Mouse (Mus musculus) thymus, postnatal 0 days (tissue): ENCODE results near the gene Fbxl5. TPM values are rescaled to one million over a fixed set of nuclear protein-coding genes. Genes with fewer than 3 reads are reported as not detected.
A peak's percentile ranks its signal among the peaks of the same experiment; 100 is the strongest.

Experiments
- DNase-seq: peaks from one replicate; pipeline ENCODE4 v3.0.0-alpha.2; 2015; ENCODE audit warnings: low spot score
- polyA plus RNA-seq: library from polyadenylated mRNA; unstranded; fragments of >200 nt; fragmentation: Nextera tagmentation; extraction: Ambion mirVana; gene quantifications from 2 replicates; pipeline ENCODE4 v1.2.1, GENCODE M21; 2015

Fbxl5 gene
- polyA plus RNA-seq, 1 experiment from 2014 or later, result 63.8 TPM

DNA sequence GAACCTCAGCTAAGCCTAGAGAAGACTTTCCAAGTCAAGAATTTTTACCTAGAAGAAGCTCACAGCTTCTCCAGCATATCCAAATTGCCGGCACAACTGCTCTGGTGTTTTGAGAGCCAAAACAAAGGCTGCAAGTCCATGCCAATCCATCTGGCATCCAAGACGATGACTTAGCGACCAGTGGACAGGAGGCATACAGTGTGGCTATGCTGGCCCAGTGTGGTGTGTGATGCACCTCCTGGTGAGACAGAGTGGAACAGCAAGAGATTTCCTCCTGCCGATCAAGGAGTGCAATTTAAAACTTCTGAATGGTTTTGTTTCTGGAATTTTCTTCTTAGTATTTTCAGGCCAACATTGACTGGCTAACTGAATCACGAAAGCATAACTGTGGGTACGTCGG, 15.2 kb upstream of the Fbxl5 start:
- DNase-seq, result no peak

DNA sequence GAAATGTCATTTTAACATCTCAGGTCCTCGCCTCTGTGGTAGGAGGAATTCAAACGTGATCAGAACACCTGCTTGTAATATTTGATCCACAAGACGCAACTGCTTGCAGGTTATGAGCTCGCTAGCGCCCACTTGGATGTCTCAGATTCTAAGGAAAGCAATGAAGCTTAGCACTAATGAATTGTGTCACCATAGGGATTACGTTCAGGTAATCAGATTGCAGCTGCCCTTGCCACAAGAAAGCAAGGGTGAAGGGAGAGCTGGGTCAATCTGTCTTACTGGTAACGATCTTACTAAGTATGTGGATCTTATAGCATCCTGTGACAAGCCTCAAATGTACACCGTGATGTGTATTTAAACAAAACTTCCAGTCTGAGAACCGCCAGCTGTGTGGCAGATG, 5.9 kb upstream of the Fbxl5 start:
- peak; percentile 39 for DNase-seq

DNA sequence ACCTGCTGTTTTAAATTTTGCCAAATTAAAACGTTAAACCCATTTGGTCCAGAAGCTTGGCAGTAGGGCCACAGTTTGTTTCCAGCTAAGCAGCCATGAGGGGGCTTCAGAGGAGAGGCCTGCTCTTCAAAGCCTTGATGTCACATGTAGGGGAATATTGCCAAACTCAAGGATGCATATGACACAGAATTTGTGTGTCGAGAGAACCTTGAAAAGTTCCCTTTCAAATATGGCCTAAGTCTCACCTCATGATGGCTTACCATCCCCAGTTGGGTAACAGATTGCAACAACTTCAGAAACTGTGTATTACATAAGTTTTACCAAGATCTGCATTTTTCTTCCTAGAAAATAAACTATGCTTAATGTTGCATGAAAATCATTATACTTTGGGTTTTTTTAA, 5.4 kb upstream of the Fbxl5 start:
- no peak for DNase-seq

DNA sequence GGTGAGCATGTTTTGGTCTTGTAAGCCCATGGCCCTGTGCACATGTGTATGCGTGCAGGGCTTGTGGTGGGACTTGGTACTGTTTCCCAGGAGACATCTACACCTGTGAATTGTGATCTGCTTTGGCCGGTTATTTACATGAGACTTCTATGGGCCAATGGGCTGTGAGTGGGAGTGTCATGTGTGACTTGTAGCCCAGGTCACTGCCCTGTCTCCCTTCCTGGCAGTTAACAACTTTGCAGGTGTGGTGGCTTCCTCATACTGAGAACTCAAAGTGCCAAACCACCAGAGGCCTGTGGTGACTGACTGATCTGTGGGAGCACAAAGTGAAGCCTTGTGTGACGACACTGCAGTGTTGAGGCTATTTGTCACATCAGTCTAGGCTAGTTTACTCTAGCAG, 3.1 kb upstream of the Fbxl5 start:
- DNase-seq, result peak; percentile 94

DNA sequence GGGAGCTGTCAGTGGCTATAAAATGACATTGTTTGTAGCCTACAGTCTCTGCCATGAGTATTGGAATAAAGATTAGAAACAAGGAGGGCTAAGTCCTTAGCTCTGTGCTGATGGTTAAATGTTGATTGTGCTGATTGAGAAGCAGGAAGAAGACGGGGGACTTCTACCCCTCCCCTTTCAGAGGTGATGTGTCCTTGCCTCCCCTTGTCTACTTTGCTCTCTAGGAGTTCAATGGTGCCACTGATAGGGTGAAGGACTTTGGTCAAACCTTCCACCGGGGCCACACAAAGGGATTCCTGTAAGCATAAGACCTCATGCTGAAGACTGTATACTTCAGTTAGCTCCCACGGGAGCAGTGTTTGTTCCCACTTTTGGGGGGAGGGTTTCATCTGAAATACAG, 1.4 kb upstream of the Fbxl5 start:
- no peak for DNase-seq

DNA sequence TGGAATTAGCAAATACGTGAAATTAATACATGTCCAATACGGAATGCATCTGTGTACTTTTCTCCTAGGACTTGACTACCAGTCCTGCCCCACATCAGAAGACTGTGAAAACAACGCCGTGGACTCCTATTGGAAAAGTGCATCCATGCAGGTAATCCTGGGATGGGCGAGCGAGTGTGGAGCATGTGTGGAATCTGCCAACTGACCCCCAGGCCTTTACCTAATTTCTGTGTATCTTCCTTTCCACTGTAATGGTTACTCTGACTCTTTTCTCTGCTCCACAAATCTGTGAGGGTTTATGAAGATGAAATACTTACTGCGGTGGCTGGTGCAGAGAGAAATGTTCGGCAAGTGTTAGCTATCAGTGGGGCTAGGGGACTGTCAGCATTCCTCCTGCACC, 761 bp upstream of the Fbxl5 start:
- no peak for DNase-seq

DNA sequence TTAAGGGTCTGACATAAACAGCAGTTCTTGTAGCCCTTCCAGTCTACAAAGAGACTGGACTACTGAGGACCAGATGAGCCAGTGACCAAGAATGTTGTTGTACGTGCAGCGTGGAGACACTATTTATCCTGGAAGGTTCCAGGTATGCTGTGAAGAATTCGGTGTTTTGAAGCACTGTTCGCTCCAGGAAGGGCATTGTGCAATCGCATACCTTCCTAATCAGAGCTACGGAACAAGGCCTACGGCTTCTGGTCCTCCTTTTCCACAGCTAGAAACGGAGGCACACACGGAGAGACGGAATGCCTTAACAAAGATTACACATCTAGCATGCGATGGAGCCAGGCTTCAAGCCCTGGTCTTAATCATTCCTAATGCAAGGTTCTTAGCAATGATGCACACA, 653 bp downstream of the Fbxl5 start:
- DNase-seq, result no peak

DNA sequence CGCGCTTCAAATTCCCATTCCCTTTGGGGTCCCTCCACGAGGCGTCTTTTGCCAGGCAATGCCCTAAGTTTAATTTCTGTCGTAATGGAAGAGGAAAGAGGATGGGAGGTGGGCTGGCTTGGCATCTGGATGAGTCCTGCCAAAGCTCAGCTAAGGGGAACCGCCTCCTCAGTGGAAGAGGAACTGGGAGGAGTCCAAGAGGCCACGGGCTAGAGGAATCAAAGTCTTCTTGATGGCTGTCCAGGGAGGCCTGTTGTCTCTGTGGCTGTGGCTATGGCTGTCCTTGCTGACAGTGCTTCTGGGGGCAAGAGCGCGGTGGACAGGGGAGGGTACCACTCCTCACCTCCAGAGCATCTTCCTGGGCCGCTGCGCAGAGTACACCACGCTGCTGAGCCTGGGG, 2.7 kb downstream of the Fbxl5 start, which contains the start of gene Bst1:
TSS of gene Bst1 (plus strand) at position 191 of the 400 bp plus-strand sequence.
- DNase-seq, result peak; percentile 2

DNA sequence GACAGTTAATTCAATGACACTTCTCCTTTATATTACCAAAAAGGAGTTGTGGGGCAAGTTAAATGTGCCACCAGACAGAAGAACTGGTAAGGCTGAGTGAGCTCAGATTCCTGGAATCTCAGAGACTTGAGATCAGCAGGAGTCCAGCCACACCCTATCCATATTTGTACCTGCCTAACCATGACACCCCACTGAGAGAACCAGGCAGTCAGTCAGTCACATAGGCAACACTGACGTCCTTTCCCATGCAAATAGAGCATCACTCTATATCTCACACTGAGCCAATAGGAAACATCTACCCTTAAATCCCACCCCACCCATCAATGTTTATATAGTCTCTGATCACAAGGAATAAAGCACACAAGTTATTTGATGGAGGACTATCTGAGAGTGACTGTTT, 5.7 kb downstream of the Fbxl5 start:
- DNase-seq, result no peak

DNA sequence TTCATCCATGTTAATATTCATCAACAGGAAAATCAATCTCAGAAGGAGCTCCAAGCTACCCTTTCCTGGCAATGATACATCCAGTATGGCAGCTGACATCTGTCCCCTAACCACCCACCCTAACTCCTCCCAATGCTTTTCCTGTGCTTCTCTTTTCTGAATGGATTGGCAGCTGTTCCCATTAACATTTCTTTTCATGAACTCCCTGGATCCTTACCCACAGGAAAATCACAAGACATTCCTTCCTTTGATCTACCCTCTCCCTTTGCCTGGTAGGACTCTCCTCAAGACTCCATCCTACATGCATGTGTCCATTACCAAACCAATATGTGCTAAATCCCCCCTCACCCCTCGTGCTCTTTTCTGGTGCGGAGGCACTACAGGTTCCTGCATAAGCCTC, 6.9 kb downstream of the Fbxl5 start:
- DNase-seq, result no peak

DNA sequence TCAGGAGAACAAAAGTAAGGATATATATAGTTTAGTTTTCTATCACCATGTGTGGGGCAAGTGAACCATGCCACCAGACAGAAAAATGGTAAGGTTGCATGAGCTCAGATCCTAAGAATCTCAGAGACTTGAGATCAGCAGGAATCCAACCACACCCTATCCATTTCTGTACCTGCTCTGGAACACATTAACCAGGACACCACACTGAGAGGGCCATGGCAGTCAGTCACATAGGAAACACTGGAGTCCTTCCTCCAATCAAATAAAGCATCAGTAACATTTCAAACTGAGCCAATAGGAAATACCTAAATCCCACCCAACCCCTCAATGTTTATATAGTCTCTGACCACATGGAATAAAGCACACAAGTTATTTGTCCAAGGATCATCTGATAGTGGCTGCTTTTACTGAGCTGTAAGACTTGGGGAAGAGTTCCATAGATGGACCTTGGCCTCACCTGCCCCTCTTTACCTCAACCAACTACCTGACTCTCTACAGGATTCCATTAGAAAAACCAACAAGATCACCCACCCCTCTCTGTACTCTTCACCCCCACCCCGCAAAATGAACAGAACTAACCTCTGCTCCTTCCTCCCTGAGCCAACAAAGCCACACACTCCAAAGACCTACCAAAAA, 10.9 kb downstream of the Fbxl5 start:
- DNase-seq, result no peak

DNA sequence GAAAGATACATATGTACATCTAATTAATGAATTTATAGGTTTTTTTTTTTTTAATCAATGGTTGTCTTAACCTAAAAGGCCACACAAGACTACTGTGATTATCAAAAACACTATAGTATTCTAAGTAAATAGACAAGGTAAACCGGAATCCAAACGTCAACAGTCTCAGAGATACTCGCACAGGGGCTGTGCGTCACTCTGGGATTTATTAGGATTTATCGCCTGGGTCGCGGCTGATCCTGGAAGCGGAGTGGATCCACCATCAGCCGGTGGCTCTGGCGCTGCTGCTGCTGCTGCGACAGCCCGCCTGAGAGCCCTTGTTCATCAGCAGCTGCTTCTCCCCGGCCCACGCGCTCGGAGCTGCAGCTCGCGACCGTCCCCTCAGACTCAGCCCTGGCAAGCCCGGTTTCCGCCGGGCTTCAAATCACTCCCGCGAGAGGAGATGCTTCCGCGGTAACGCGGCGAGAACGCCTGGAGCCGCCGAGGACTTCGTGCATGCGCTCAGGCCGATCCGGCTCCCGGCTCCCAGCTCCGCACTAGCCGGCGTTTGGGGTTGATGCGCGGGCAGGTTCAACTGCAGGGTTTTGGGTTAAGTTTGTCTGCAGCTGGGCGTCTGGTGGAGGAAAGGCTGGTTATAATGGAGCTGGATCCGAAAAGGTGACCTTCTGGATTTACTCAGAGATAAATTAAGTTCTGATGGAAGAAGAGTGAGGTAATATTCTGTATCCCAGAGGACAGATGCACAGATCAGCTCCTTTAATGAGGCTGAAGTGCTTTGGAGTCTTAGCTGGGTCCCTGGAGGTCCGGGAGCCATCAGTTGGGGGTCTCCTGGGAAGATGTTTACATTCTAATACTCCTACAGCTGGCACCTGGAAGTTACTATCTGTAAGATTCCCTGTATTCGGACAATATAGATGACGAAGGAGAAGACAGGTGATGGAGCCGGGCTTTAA, 13.4 kb downstream of the Fbxl5 start:
- peak; percentile 92 for DNase-seq

DNA sequence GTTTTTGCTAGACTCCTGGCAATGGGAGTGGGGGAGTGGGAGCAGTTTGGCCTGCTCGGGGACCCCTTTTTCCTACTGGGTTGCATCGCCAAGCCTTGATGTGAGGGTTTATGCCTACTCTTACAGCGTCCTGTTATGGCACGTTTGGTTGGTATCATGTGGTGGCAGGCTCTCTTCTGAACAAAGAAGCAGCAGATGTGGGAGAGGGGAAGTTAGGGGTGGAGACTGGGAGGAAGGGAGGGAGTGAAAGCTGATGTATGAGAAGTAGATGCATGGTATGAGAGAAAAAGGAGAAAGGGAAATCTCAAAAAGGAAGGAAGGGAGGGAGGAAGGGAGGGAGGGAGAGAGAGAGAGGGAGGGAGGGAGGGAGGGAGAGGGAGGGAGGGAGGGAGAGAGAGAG, 14.5 kb downstream of the Fbxl5 start:
- peak; percentile 36 for DNase-seq

DNA sequence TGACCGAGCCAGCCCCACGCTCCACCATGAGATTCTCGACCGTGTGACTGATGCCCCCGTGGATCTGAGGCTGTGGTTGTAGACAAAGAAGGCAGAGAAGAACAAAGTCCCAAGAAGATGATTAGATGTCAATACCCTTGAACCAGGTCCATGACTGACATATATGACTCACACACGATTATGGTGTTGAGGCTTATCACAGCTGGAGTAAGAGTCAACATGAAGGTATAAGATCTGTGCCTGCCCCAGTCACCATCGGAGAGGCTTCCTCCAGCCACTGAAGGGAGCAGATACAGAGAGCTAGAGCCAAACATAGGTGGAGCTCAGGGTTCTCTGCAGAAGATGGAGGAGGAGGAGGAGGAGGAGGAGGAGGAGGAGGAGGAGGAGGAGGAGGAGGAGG, 15.1 kb downstream of the Fbxl5 start:
- DNase-seq, result no peak

DNA sequence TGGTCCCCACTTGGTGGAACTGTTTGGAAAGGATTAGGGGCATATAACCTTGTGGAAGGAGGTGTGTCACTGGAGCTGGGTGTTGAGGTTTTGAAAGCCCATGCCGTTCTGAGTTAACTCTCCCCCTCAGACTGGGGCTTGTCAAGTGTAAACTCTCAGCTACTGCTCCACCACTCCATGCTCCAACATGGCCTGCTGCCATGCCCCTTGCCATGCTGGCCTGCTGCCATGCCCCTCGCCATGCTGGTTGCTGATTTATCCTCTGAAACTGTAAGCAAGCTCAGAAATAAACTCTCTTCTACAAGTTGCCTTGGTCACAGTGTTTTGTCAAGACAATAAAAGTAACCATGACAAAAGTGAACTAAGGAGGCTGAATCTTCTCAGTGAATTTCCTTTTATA, 16.0 kb downstream of the Fbxl5 start:
- DNase-seq, result no peak

DNA sequence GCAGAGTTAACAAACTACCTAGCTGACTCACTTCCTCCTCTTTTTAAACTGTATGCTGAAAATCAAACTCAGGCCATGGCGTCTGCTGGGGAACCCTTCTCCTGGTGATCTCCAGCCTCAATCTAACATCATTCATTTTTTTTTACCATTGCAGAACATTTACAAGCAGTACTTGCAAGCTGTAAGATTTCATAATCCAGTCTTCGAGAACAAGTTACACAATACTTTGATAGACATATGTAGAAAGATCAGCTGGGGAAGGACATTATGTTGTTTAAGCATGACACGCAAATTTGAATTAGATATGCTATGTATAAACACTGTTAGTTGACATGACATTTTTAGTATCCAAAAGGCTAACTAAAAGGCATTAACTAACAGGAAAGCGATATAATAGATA, 19.6 kb downstream of the Fbxl5 start:
- DNase-seq, result no peak

DNA sequence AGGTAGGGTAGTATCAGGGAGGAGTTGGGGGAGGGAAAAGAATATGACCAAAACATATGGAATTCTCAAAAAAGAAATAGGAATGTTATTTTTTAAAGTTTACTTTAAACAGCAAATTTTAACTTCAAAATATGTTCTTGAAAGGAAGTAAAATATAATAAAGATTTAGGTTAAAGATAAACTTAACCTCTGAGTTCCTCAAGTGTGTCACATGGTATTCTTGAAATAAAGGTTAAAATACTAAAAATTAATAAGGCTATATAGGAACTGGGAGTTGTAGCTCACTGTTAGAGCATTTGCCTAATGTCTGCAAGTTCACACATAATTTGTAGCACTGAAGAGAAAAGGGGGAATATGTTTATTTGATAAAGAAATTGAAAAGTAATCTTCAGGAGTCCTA, 20.2 kb downstream of the Fbxl5 start:
- no peak for DNase-seq

DNA sequence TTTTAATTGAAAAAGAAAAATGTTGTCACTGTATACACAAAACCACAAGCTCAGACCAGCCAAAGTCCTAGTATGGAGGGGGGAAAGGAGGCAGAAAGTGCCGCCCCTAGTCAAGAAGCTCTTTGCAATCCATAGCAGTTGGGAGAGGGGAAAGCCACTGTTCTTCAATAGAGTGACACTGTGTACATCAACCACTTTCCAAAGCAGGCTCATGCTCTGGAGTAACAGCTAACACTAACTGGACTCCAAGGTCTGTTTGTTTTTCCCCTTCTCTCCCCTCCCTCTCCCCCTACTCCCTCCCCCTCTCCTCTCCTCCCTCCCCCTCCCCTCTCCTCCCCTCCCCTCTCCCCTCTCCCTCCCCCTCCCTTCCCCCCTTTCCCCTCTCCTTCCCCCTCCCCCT, 20.7 kb downstream of the Fbxl5 start:
- DNase-seq, result no peak

DNA sequence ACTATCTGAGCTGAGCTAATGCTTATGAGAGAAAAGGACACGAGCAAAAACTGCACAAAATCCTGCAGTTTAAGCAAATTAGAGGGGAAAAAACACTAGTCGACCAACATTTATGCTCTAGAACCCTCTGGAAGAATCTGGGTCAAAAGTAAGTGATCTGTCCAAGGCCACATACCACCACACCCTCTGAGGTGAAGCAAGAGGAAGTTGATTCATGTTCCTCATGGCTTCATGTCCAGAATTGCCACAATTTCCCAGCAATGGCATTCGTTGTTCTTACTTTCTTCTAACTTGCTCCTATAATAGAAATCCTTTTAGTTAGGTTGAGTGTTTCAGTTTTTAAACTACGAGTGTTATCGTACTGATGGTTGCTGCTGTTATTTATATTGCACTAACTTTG, 21.9 kb downstream of the Fbxl5 start:
- DNase-seq, result no peak

DNA sequence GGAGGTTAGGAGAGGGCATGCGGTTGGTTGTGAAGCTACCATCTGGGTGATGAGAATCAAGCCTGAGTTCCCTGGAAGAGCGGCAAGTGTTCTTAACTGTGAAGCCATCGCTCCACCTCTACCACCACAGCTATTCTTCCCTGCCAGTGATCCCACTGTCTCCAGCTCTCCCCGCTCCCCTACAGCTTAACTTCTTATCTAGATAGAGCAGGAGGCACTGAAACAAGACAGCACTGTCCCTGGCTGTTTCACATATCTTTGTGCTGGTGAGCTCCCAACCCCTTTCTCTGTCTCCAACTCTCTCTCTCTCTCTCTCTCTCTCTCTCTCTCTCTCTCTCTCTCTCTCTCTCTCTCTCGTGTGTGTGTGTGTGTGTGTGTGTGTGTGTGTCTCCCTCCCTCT, 29.1 kb downstream of the Fbxl5 start:
- no peak for DNase-seq

DNA sequence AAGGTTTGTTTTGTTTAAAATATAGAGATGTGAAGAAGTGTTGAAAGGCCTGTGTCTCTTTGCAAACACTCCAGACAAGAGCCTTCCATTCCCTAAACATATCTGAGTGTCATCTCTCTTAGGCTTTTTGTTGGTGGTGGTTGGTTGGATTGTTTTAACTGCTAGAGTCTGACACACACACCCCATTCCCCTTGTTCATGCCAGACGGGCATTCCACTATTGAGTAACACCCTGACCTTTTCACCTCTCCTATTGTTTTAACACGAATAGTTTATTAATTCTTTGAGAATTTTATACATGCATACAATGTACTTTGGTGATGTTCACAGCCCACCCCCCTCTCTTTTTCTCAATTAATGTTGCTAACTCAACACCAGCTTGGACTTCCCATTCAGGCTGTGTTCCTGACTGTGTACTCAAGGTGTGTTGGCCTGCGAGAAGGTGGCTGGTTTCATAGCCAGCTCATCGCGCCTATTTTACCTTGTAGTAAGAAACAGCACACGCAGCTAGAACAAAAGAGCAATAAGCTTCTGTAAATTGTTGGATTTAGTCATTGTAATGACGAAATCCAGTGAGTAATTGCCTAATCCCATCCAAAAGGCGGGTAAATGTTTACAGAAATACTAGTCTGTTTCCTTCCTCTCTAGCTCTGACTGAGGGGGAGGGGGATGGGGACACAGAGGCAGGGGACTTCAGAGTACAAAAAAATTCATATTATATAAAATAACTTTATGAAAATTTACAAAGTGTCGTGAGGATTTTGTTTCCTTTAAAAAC, 33.3 kb downstream of the Fbxl5 start:
- DNase-seq, result no peak

DNA sequence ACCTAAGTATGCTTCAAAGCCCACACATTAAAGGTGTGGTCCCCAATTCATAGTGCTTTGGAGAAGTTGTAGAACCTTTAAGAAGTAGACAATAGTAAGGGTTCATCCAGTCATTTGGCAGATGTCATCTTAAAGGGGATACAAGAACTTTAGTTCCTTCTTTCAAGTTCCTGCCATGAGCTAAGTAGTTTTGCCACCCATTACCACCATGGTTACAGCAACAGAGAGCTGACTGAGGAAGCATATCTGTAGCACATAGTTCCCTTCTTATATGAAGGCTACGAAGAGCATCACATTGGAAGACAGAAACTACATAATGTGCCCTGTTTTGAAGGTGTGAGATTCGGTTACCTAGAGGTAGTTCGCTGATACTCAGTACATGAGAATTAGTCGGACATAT, 34.8 kb downstream of the Fbxl5 start:
- no peak for DNase-seq
